Mouse (Mus musculus) embryonic fibroblast, embryonic 13.5 days (primary cell): ENCODE measurements around the gene Nfib. TPM values are rescaled to one million over a fixed set of nuclear protein-coding genes. Genes with fewer than 3 reads are reported as not detected.
A peak's percentile ranks its signal among the peaks of the same experiment; 100 is the strongest.

Experiments used
- H3K27ac ChIP-seq: 2 replicates; pipeline ENCODE4 v1.5.1; 2012; ENCODE audit warnings: low read length, control low read depth, inconsistent platforms; ENCODE audit not compliant: insufficient read depth
- H3K4me1 ChIP-seq: 2 replicates; pipeline ENCODE4 v1.6.1; 2011; ENCODE audit warnings: low read length; ENCODE audit not compliant: control insufficient read depth, insufficient read depth
- H3K4me3 ChIP-seq: 2 replicates; pipeline ENCODE4 v1.5.1; 2011; ENCODE audit warnings: mild to moderate bottlenecking, control low read depth, low read length; ENCODE audit not compliant: insufficient read depth
- CTCF ChIP-seq: IDR thresholded peaks from 2 replicates; pipeline ENCODE4 v1.5.1; 2011; ENCODE audit warnings: mild to moderate bottlenecking, control low read depth, low read length, moderate library complexity, borderline replicate concordance; ENCODE audit not compliant: insufficient read depth
- POLR2A ChIP-seq: IDR thresholded peaks from 2 replicates; pipeline ENCODE4 v1.6.1; 2011; ENCODE audit warnings: low read depth, mild to moderate bottlenecking, control low read depth, low read length, moderate library complexity
- polyA plus RNA-seq: library from polyadenylated mRNA; stranded (reverse); fragments of >200 nt; gene quantifications from 2 replicates; pipeline ENCODE4 v1.2.4, GENCODE M21; 2011; ENCODE audit warnings: low read depth; ENCODE audit not compliant: missing spikeins, insufficient read length

Gene Nfib
- polyA plus RNA-seq, 1 experiment, result 69.5 TPM

GRCm38 (mm10) chr4:82380578-82380977 is 325.0 kb downstream of the Nfib start:
- H3K4me1 ChIP-seq, result peaks cover 2% of the 10 kb centered on the region; the same call in 1 of the 2 replicates
- H3K4me3 ChIP-seq, result no peak overlapping the region
- no peak for TF ChIP-seq CTCF
- TF ChIP-seq POLR2A, result no peak
- no peak overlapping the region for H3K27ac ChIP-seq

- H3K4me3 ChIP-seq, result no peak overlapping the region
- H3K4me1 ChIP-seq, result no peaks in the 10 kb centered on the region
- no peak overlapping the region for H3K27ac ChIP-seq
- TF ChIP-seq POLR2A (no peak), CTCF (no peak)
These were observed 327.5 kb downstream of the Nfib start for GRCm38 (mm10) chr4:82378050-82378449.

- TF ChIP-seq POLR2A (no peak), CTCF (no peak)
- Histone ChIP-seq H3K4me1 (no peaks in the 10 kb centered on the region), H3K4me3 (no peak overlapping the region), H3K27ac (no peak overlapping the region)
These were observed 327.9 kb downstream of the Nfib start for GRCm38 (mm10) chr4:82377621-82378020.

- no peak for TF ChIP-seq CTCF
- no peak for TF ChIP-seq POLR2A
- no peak overlapping the region for H3K4me3 ChIP-seq
- no peaks in the 10 kb centered on the region; the same call in 1 of the 2 replicates for H3K4me1 ChIP-seq
- H3K27ac ChIP-seq, result no peak overlapping the region
These were observed 331.0 kb downstream of the Nfib start for GRCm38 (mm10) chr4:82374560-82374959.

GRCm38 (mm10) chr4:82372217-82372616 is 333.3 kb downstream of the Nfib start:
- H3K27ac ChIP-seq, result no peak overlapping the region
- TF ChIP-seq CTCF, result no peak
- TF ChIP-seq POLR2A, result no peak
- H3K4me3 ChIP-seq, result no peak overlapping the region
- peaks cover 3% of the 10 kb centered on the region for H3K4me1 ChIP-seq

GRCm38 (mm10) chr4:82371471-82371870 is 334.1 kb downstream of the Nfib start:
- peaks cover 5% of the 10 kb centered on the region for H3K4me1 ChIP-seq
- TF ChIP-seq POLR2A, result no peak
- TF ChIP-seq CTCF, result no peak
- H3K4me3 ChIP-seq, result no peak overlapping the region
- no peak overlapping the region for H3K27ac ChIP-seq

- Histone ChIP-seq H3K4me3 (no peak overlapping the region), H3K4me1 (peaks cover 12% of the 10 kb centered on the region), H3K27ac (peak overlapping the region; percentile 21; the same call in 1 of the 2 replicates)
- no peak for TF ChIP-seq CTCF
These were observed 336.4 kb downstream of the Nfib start for GRCm38 (mm10) chr4:82369011-82369776.

- no peak for TF ChIP-seq CTCF
- TF ChIP-seq POLR2A, result no peak
- H3K4me3 ChIP-seq, result no peak overlapping the region
- H3K4me1 ChIP-seq, result peaks cover 12% of the 10 kb centered on the region
- no peak overlapping the region for H3K27ac ChIP-seq
These were observed 337.3 kb downstream of the Nfib start for GRCm38 (mm10) chr4:82368091-82368775.

- TF ChIP-seq POLR2A (no peak), CTCF (no peak)
- H3K4me3 ChIP-seq, result no peak overlapping the region
- peak overlapping the region; percentile 77 for H3K27ac ChIP-seq
- H3K4me1 ChIP-seq, result peaks cover 16% of the 10 kb centered on the region
These were observed 340.7 kb downstream of the Nfib start for GRCm38 (mm10) chr4:82364696-82365385.
